Mouse (Mus musculus) E14TG2a.4 (cell line): ENCODE results near the gene Coro6.

ENCODE experiments used
- H3K27me3 ChIP-seq: 2 replicates; pipeline ENCODE4 v1.6.1; 2014; ENCODE audit warnings: low read length, control low read depth; ENCODE audit not compliant: insufficient read depth
- H3K36me3 ChIP-seq: 2 replicates; pipeline ENCODE4 v1.6.1; 2014; ENCODE audit warnings: low read length, control low read depth; ENCODE audit not compliant: insufficient read depth
- H3K4me1 ChIP-seq: replicated peaks from 2 replicates; pipeline ENCODE4 v1.6.1; 2014; ENCODE audit warnings: low read depth, low read length, control low read depth
- H3K4me3 ChIP-seq: replicated peaks from 2 replicates; pipeline ENCODE4 v1.5.1; 2014; ENCODE audit warnings: mild to moderate bottlenecking, low read length
- H3K9me3 ChIP-seq: 2 replicates; pipeline ENCODE4 v1.6.1; 2014; ENCODE audit warnings: low read length, control low read depth
- CTCF ChIP-seq: conservative IDR thresholded peaks from 2 replicates; pipeline ENCODE4 v1.5.1; 2014; ENCODE audit warnings: low read length
- NANOG ChIP-seq: IDR thresholded peaks from 2 replicates; pipeline ENCODE4 v1.6.1; 2014; ENCODE audit warnings: borderline replicate concordance, low read length, mixed read lengths
- POU5F1 ChIP-seq: IDR thresholded peaks from 2 replicates; pipeline ENCODE4 v1.6.1; 2014; ENCODE audit warnings: low read length, borderline replicate concordance

Coro6 gene

DNA sequence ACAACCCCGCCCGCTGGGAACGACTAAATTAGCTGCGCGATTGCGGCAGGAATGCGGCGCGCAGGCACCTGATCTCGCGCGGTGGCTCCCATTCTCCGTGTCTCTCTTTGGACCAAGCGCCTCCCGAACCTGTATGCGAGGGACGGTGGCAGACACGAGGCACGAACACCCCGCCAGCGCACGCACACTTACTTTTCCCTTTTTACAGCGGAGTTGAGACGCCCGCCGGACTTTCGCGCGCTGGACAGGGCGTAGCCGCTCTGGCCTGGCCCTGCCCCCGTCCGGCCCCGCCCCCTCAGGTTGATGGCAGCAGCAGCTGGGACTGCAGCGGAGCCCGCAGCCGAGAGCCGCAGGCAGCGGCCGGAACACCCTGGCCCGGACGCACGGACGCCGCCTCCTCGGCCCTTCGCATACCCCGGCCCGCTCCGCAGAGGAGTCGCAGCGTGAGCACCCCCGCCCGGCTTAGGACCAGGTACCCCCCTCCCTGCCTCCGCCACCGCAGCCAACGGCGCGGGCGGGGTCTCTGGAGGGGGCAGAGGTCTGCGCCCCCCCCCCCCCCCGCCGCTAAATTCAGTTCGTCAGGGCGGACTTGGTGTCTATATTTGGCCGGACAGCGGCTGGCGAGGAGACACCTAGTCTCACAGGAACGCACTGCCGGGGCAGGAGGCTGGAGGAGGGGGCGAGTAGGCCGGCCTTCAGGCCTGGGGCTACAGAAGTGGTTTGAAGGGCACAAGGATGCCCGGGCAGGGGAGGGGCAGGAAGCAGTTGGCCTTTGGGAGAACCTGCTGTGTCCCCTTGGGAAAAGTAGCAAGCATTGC is at the start of gene Coro6:
Gene Coro6 (plus strand): TSS at position 129 of the 818 bp plus-strand sequence.
- H3K4me1 ChIP-seq: peaks cover 57% of the 10 kb centered on the region
- H3K36me3 ChIP-seq: no peaks in the 10 kb centered on the region
- H3K9me3 ChIP-seq: no peaks in the 10 kb centered on the region
- peaks cover 84% of the 10 kb centered on the region for H3K27me3 ChIP-seq
- H3K4me3 ChIP-seq: peak within 1 kb of the TSS; percentile 82
- TF ChIP-seq POU5F1 (no peak), NANOG (no peak), CTCF (no peak)

DNA sequence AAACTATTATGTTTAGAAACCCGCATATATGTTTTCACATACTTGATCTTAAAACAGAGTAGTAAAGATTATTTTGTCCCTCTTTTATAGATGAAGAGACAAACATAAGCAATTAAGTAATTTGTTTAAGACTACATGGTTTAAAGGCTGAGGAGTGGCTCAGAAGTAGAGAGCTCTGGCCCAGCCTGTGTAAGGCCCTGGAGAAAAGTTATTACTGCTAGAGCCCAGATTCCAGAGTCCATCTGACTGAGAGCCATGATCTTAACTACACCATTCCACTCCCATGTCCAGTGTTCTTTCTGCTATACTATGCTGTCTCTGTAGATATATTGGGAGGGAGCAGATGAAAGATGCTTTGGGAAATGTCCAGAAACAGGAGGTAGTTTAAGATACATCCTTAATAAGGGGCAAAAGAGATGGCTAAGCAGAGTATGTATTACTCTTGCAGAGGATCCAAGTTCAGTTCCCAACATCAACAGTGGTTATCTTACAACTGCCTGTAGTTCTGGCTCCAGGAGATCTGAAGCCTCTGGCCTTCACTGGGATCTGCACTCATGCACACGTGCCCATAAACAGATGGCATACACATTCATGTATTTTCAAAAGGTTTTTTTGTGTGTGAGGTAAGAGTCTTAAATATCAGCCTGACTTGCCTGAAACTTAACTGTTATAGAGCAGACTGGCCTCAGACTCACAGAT is 47.9 kb upstream of the Coro6 start:
- H3K27me3 ChIP-seq: no peaks in the 10 kb centered on the region
- H3K36me3 ChIP-seq: no peaks in the 10 kb centered on the region
- TF ChIP-seq CTCF (no peak), POU5F1 (no peak), NANOG (no peak)
- no peaks in the 10 kb centered on the region for H3K9me3 ChIP-seq
- H3K4me3 ChIP-seq: no peak overlapping the region
- H3K4me1 ChIP-seq: no peaks in the 10 kb centered on the region

DNA sequence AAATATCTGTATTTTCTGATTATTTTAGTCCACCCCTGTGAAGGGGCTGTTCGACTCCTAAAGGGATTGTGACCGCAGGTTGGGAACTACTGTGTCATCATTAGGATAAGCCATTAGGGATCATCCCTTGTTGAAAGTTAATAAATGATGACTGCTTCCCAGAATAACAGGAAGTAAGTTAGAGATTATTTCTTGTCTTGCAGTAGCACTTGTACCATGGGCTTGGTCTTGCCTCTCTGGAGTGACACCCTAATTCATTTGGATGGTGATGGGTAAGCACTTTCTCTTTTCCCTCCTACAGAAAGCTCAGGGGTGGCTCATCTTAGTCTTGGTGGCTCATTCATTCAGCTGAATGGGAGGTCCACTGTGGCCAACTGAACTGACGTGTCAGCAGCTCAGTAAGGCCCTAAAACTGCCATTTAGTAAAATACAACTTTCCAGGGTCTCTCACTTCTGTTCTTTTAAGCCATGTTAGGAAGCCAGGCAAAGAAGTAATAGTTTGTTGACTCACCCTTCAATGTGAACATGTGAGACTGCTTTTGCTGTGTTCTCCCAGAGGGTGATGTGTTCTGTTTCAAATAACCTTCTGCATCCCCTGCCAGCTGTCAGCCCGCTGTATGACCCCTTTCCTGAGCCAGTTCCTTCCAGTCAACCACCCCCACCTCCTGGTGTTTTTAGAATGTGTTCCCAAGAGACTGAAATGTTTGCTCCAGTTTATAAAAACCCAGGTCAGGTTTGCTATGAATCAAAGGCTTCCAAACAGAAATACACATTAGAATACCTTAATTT is 45.8 kb upstream of the Coro6 start:
- Histone ChIP-seq H3K4me3 (no peak overlapping the region), H3K9me3 (no peaks in the 10 kb centered on the region), H3K36me3 (no peaks in the 10 kb centered on the region), H3K4me1 (no peaks in the 10 kb centered on the region), H3K27me3 (no peaks in the 10 kb centered on the region)
- TF ChIP-seq POU5F1 (no peak), NANOG (no peak), CTCF (no peak)

DNA sequence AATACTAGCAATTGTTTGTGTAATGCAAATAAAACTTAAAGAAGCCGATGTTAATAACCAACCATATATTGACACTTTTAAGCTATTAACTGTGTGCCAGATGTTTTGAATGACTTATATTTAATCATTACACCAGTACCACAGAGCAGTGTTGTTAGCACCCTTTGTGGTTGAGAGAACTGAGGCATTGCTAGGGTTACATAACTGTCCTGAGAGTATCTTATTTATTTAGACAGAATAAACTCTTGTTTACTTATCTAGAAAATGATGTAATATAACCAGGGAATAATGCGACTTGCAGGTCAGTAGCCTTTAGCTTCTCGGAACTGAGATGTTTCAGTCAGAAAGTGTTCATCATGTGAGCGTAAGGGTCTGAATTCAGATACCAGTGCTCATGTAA is 44.2 kb upstream of the Coro6 start:
- Histone ChIP-seq H3K9me3 (no peaks in the 10 kb centered on the region), H3K4me1 (no peaks in the 10 kb centered on the region), H3K27me3 (no peaks in the 10 kb centered on the region), H3K4me3 (no peak overlapping the region), H3K36me3 (no peaks in the 10 kb centered on the region)
- TF ChIP-seq CTCF: no peak
- no peak for TF ChIP-seq NANOG
- TF ChIP-seq POU5F1: no peak

DNA sequence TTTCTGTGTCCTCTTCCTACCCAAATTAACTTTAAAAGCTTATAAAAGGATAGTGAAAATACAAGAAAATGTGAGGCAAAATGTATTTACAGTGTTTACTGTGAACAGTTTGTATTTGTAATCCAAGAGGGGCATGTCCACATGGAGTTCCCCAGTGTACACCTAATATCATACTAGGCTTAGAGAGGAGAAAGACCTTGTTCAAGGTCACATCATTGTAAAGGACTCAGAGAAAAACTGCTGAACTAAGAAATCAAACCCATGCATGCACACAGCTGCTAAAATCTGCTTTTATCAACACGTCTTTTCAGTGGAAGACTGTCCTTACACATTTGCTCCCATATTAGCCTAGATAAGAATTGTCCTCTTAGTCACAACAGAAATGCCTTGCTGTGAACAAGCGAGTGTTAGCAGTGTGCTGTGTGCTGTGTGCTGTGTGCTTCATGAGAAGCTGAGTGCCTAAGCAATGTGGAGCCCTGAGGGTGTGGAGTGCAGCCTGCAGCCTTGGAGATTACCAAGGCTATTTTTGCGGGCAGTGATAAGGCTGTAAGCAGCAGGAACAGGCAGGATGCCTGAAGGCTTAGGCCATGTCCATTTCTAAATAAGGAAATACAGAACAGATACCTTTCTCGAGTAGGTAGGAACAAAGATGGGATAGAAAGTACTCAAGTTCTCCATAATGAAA is 38.9 kb upstream of the Coro6 start:
- Histone ChIP-seq H3K9me3 (no peaks in the 10 kb centered on the region), H3K36me3 (no peaks in the 10 kb centered on the region), H3K27me3 (no peaks in the 10 kb centered on the region), H3K4me3 (no peak overlapping the region), H3K4me1 (no peaks in the 10 kb centered on the region)
- TF ChIP-seq CTCF: no peak

DNA sequence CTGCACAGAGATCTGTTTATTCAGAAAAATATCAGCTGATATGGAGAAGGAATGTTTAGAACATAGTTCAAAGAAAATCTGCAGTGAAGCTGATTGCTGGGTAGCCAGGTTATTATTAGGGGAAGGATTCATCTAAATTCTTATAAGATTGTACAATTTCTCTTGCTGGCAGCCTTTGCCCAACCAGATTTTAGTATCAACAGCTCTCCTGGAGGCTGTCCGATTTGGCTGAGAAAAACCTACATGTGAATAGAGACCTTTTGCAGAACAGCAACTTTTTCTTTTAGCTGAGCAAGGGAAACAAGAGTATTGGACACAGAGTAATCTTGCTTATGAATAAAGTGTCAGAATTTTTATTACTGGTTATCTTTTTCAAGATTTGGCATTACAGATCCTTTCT is 33.8 kb upstream of the Coro6 start:
- Histone ChIP-seq H3K4me3 (no peak overlapping the region), H3K36me3 (no peaks in the 10 kb centered on the region), H3K4me1 (no peaks in the 10 kb centered on the region), H3K27me3 (no peaks in the 10 kb centered on the region), H3K9me3 (no peaks in the 10 kb centered on the region)
- TF ChIP-seq CTCF (no peak), POU5F1 (no peak), NANOG (no peak)

DNA sequence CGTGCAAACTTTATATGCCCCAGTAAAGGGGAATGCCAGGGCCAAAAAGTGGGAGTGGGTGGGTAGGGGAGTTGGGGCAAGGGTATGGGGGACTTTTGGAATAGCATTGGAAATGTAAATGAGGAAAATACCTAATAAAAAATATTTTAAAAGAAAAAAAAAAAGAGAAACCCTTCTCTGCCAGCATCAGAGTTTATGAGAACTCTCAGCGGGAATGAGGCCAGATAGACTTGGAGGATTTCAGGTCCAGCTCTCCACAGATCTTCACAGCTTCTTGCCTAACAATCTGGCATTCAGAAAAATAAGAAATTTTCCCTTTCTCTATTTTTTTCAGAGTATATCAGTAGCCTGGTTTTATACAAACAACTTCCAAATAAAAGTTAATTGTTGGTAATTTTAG is 25.2 kb upstream of the Coro6 start:
- Histone ChIP-seq H3K4me1 (no peaks in the 10 kb centered on the region), H3K36me3 (no peaks in the 10 kb centered on the region), H3K4me3 (no peak overlapping the region), H3K9me3 (no peaks in the 10 kb centered on the region), H3K27me3 (no peaks in the 10 kb centered on the region)
- TF ChIP-seq CTCF (no peak), NANOG (no peak), POU5F1 (no peak)

DNA sequence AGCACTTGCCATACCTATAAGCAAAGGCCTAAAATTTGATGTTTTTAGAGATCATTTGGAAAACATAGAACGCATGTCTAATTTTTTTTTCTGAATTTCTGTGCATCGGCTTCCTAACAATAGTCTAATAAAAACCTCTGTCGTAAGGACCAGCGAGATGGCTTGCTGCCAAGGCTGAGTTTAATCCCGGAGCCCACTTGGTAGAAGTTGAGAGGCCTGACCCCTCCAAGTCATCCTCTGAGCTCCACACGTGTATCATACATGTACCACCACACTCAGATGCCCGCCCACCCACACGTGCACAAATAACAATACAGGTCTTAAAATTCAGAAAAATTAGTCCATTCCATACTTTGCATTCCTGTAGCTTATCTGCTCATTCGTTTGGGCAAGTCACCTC is 22.1 kb upstream of the Coro6 start:
- no peaks in the 10 kb centered on the region for H3K27me3 ChIP-seq
- H3K4me3 ChIP-seq: no peak overlapping the region
- H3K36me3 ChIP-seq: no peaks in the 10 kb centered on the region
- H3K9me3 ChIP-seq: no peaks in the 10 kb centered on the region
- TF ChIP-seq POU5F1 (no peak), CTCF (no peak), NANOG (no peak)
- no peaks in the 10 kb centered on the region for H3K4me1 ChIP-seq
